Mouse (Mus musculus) bone marrow, adult 2 months (tissue): ENCODE measurements around the gene Bach1.

Experiments
- CTCF ChIP-seq: fragments of 200-500 bp; IDR thresholded peaks from 2 replicates; pipeline ENCODE4 v1.5.1; 2011; ENCODE audit warnings: low read length, control low read depth; ENCODE audit not compliant: control insufficient read depth, insufficient read depth
- POLR2A ChIP-seq: fragments of 200-500 bp; IDR thresholded peaks from 2 replicates; pipeline ENCODE4 v1.6.1; 2011; ENCODE audit warnings: low read depth, mild to moderate bottlenecking, control low read depth, low read length, borderline replicate concordance; ENCODE audit not compliant: control insufficient read depth

DNA sequence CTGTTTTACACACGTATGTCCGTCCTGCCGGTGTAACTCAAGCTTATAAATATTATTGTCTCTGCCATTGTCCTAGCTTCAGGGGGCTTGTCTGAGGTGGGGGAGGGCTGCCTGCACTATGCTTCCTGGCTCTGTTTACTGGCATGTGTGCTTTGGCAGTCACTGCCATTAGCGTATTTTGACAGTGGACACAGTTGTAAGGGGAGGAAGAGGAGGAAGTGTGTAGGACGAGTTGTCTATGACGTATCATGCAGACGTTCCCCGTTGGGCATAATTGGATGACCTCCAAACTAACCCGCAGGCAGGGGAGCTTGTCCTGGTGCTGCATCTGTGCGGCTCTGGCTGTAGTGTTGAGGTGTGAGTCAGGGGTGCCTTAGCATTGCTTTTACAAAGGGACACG is 17.5 kb downstream of the Bach1 start:
- TF ChIP-seq CTCF, result no peak
- TF ChIP-seq POLR2A, result no peak
